Mouse (Mus musculus) spleen, adult 2 months (tissue): ENCODE measurements around the gene Lrrc52. TPM values are rescaled to one million over a fixed set of nuclear protein-coding genes. Genes with fewer than 3 reads are reported as not detected.

Experiments
- DNase-seq, 2 experiments: peaks; one replicate each; pipeline versions ENCODE4 v3.0.0 to v3.0.0-alpha.2; 2012 to 2021; ENCODE audit warnings: low spot score in 2 of 2, low read depth in 1 of 2
- H3K27ac ChIP-seq: fragments of 200-500 bp; 2 replicates; pipeline ENCODE4 v1.5.1; 2012; ENCODE audit warnings: low read length, inconsistent platforms; ENCODE audit not compliant: insufficient read depth
- H3K27me3 ChIP-seq: fragments of 200-500 bp; 2 replicates; pipeline ENCODE4 v1.6.1; 2012; ENCODE audit warnings: mild to moderate bottlenecking, moderate library complexity, low read length, inconsistent platforms; ENCODE audit not compliant: control insufficient read depth, insufficient read depth
- H3K36me3 ChIP-seq: fragments of 200-500 bp; 2 replicates; pipeline ENCODE4 v1.6.1; 2012; ENCODE audit warnings: mild to moderate bottlenecking, low read length, inconsistent platforms; ENCODE audit not compliant: control insufficient read depth, insufficient read depth
- H3K4me1 ChIP-seq: fragments of 200-500 bp; 2 replicates; pipeline ENCODE4 v1.6.1; 2011; ENCODE audit warnings: inconsistent platforms; ENCODE audit not compliant: control insufficient read depth, insufficient read depth, insufficient read length
- H3K4me3 ChIP-seq: fragments of 200-500 bp; 2 replicates; pipeline ENCODE4 v1.5.1; 2011; ENCODE audit warnings: mild to moderate bottlenecking, inconsistent platforms; ENCODE audit not compliant: insufficient read depth, insufficient read length; ENCODE audit errors: extremely low read depth
- CTCF ChIP-seq: fragments of 200-500 bp; IDR thresholded peaks from 2 replicates; pipeline ENCODE4 v1.5.1; 2011; ENCODE audit warnings: mild to moderate bottlenecking, inconsistent platforms; ENCODE audit not compliant: insufficient read depth, insufficient read length, insufficient replicate concordance; ENCODE audit errors: extremely low read depth
- POLR2A ChIP-seq: fragments of 200-500 bp; IDR thresholded peaks from 2 replicates; pipeline ENCODE4 v1.6.1; 2011; ENCODE audit warnings: low read depth, low read length, inconsistent platforms
- WGBS: fragments of 180-500 bp; shearing (Covaris S2); methylation state at CpG from one replicate; pipeline ENCODE4 v1.1.7; 2018; 5-methylcytosine and 5-hydroxymethylcytosine counted together
- polyA plus RNA-seq: library from polyadenylated mRNA; depleted of rRNA; stranded (reverse); fragments of >200 nt; gene quantifications from 2 replicates; pipeline ENCODE4 v1.2.3, GENCODE M21; 2012; rRNA removed

The Lrrc52 gene
- not detected in 2 replicates for polyA plus RNA-seq

DNA sequence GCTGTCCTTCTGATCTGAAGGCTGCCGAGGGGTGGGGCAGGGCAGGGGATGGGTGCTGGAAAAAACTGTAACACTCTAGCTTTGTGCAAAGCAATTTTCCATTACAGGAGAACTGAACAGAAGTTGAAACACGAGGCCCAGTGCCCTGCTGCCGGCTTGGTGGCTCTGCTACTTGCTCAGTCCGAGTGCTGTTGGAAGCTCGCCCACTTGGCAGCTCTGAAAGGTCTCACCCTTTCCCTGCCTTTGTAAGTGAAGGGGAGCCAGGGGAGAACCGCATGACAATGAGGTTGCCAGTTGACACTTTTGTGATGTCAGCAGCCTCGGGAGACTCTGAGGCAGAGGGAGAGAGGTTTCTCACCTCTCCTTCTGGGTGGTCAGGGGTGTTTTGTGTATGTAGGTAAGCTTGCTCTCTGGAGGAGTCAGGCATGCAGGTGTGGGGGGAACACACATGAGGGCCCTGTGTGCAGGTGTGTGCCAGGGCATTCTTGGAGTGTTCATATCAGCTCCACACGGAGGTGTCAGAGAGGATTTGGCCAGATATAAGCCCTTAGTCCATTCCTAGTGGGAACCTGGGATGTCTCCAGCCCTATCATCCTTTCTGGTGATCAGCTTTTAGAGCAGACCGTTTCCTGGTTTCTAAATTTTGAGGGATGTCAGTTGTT, at the start of gene Lrrc52:
Lrrc52 (minus strand) TSS at position 16 of the 662 bp plus-strand sequence.
- Histone ChIP-seq H3K36me3 (no peaks in the 10 kb centered on the region), H3K4me3 (no peak within 1 kb of the TSS), H3K27ac (no peak within 1 kb of the TSS), H3K27me3 (no peaks in the 10 kb centered on the region), H3K4me1 (no peaks in the 10 kb centered on the region; the same call in 1 of the 2 replicates)
- TF ChIP-seq CTCF (no peak), POLR2A (no peak)
- WGBS: 49% methylated on average over 9 of the region's 9 CpGs
- DNase-seq: no peak

DNA sequence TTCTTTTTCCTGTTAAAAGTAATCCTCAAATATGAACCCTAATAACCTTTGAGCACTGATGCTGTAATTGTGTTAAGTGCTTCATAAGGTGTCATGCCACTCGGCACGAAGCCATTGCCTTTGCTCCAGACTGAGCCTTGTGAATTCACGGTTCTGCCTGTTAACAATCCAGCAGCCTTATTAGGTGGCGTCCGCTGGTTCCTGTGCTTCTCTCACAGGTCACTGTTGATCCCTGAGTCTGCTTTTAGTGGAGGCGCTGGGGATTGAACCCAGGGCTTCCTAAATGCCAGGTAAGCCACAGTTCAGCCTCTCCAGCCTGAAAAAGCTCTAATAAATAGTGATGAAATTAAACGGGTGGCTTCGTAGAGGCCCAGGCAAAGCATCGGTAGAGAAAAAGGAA, 45.0 kb upstream of the Lrrc52 start:
- 90% methylated on average over 9 of the region's 9 CpGs for WGBS
- no peak overlapping the region for H3K4me3 ChIP-seq
- no peaks in the 10 kb centered on the region for H3K27me3 ChIP-seq
- H3K27ac ChIP-seq: no peak overlapping the region
- DNase-seq: no peak
- H3K4me1 ChIP-seq: no peaks in the 10 kb centered on the region
- TF ChIP-seq POLR2A (no peak), CTCF (no peak)
- no peaks in the 10 kb centered on the region for H3K36me3 ChIP-seq

DNA sequence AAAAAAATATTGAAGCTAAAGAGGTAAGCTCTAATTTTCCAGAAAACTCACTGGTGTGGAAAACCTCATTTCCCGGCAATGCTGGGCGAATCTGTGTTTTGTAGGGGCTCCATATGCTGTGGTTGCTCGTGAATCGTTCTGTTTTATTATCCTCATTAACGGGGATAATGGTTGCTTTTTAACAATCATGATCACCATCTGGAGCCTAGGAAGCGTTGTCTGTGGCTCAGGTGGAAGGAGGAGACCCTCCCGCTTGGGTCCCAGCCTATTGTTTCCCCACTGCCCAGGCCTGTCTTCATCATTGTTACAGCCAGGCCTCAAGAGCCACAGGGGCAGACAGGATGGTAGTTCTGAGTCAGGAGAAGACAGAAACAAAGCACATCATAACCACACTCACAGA, 39.5 kb upstream of the Lrrc52 start:
- no peak for DNase-seq
- WGBS: 85% methylated on average over 7 of the region's 7 CpGs
- Histone ChIP-seq H3K4me3 (no peak overlapping the region), H3K27ac (no peak overlapping the region), H3K36me3 (no peaks in the 10 kb centered on the region), H3K27me3 (no peaks in the 10 kb centered on the region), H3K4me1 (no peaks in the 10 kb centered on the region)
- no peak for TF ChIP-seq POLR2A
- no peak for TF ChIP-seq CTCF

DNA sequence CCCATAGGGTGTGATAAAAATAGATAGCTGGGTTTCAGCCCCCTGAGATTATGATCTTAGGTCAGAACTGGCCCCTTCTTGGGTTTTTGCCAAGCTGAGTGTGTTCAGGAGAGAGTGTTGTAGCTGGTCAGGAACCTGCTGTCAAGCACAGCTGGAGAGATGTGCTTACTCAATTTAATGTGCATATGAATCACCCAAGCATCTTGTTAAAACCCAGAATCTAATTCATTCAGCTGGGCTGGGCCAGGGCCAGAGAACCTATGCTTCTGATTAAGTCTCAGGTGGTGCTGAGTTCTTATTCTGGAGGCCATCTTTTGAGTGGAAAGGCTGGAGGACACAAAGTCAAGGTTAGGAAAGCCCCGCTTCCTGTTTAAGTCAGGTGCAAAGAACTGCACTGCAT, 38.8 kb upstream of the Lrrc52 start:
- H3K36me3 ChIP-seq: no peaks in the 10 kb centered on the region
- H3K4me3 ChIP-seq: no peak overlapping the region
- no peaks in the 10 kb centered on the region for H3K27me3 ChIP-seq
- no peaks in the 10 kb centered on the region for H3K4me1 ChIP-seq
- 91% methylated on average over 1 of the region's 1 CpGs for WGBS
- H3K27ac ChIP-seq: no peak overlapping the region
- no peak for DNase-seq
- TF ChIP-seq CTCF (no peak), POLR2A (no peak)

DNA sequence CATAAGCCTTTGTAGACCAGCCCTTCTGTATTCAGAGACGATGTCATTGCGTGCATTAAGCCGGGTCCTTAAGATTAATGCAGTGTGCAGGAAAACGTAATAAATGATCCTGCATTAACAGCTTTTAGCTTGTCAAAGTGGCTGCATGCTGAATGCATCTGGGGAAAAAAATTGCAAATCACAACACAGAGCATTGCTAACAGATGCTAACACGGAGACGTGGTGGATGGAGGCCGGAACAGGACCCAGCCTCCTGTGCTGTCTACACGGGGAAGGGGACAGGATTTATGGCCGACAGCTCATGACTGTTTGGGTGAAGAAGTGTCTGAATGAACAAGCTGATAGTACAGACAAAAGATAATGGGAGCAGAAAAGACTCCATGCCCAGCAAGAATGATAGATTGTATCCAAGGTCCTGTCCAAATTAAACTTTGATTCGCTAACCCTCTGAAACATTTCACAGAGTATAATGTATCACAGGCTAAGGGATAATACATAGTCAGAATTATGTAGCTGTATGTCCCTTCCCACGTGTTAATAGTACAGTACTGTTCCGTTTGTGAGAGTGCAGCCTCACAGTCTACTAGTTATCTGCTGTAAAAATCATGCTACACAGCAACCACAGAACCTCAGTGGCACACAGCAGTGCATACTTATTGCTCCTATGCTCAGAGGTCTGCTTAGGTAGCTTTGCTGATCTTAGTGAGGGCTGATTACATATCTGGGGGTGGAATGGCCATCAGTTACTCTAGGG, 32.7 kb upstream of the Lrrc52 start:
- Histone ChIP-seq H3K27me3 (no peaks in the 10 kb centered on the region), H3K36me3 (no peaks in the 10 kb centered on the region), H3K4me3 (no peak overlapping the region), H3K27ac (no peak overlapping the region), H3K4me1 (no peaks in the 10 kb centered on the region)
- 79% methylated on average over 12 of the region's 12 CpGs for WGBS
- no peak for DNase-seq
- TF ChIP-seq CTCF (no peak), POLR2A (no peak)

DNA sequence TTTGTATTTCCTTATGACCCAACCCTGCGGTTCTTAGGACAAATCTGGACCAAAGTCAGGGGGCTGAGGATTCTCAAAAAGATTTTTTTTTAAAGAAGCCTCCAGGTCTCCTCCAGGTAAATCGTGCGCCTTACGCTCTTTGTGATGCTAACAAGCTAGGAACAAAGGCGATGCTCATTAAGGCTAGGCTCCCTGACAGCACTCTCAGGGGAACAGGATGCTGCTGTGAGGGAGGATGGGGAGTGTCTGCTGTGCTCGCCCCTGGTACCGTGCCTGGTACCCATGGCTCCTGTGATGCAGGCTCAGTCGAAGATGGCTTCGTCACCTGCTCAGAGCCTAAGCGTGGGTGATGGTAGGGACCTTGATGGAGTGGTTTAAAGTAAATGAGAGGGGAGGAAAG, 31.4 kb upstream of the Lrrc52 start:
- Histone ChIP-seq H3K4me1 (no peaks in the 10 kb centered on the region), H3K27ac (no peak overlapping the region), H3K27me3 (no peaks in the 10 kb centered on the region), H3K4me3 (no peak overlapping the region), H3K36me3 (no peaks in the 10 kb centered on the region)
- DNase-seq: no peak
- TF ChIP-seq CTCF (no peak), POLR2A (no peak)
- 66% methylated on average over 10 of the region's 10 CpGs for WGBS

DNA sequence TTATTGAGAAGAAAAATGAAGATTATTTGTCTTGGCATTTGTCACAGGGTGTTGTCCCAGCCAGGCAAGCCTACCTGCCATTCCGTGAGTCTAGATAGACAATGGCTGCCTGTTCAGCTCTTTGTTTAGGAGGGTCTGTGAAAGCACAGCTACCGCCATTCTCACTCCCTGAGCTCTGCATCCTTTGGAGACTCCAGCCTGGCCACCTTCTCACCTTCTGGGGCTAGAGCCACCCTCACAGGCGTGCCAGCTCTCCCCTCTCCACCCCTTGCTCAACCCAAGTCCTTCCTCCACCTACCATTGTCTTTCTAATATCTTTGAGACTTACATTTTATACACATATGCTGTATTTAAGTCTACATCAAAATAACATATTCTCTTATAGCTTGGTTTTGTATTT, 31.0 kb upstream of the Lrrc52 start:
- TF ChIP-seq POLR2A: no peak
- no peak for TF ChIP-seq CTCF
- DNase-seq: no peak
- H3K36me3 ChIP-seq: no peaks in the 10 kb centered on the region
- WGBS: 69% methylated on average over 3 of the region's 3 CpGs
- H3K27ac ChIP-seq: no peak overlapping the region
- no peak overlapping the region for H3K4me3 ChIP-seq
- no peaks in the 10 kb centered on the region for H3K4me1 ChIP-seq
- H3K27me3 ChIP-seq: no peaks in the 10 kb centered on the region
